Mouse (Mus musculus) ES-Bruce4 (cell line): ENCODE measurements around the gene Kcnma1.

ENCODE experiments used
- CTCF ChIP-seq: IDR thresholded peaks from one replicate; pipeline ENCODE4 v1.8.1; 2011; ENCODE audit warnings: low read depth, low read length
- EP300 ChIP-seq: IDR thresholded peaks from 2 replicates; pipeline ENCODE4 v1.6.1; 2011; ENCODE audit warnings: low read depth, low read length; ENCODE audit not compliant: insufficient read depth

GRCm38 (mm10) chr14:23835387-23836111, 178.7 kb downstream of the Kcnma1 start:
- TF ChIP-seq EP300 (no peak), CTCF (no peak)
